Mouse (Mus musculus) heart, postnatal 0 days (tissue): ENCODE data around the gene Gria3. TPM values are rescaled to one million over a fixed set of nuclear protein-coding genes. Genes with fewer than 3 reads are reported as not detected.

Source experiments
- ATAC-seq: fragments of 200-750 bp; cut with Nextera tagmentation; 2 replicates; pipeline ENCODE4 v1.8.0; 2017; ENCODE audit warnings: low read depth, moderate number of reproducible peaks, moderate library complexity; ENCODE audit not compliant: insufficient read depth
- DNase-seq: peaks from one replicate; pipeline ENCODE4 v3.0.0-alpha.2; 2016; ENCODE audit warnings: low spot score
- H3K27ac ChIP-seq: fragments of 300-500 bp; sonication (generic); 2 replicates; pipeline ENCODE4 v1.5.1; 2014; ENCODE audit warnings: low read depth, mild to moderate bottlenecking
- H3K27me3 ChIP-seq: fragments of 300-500 bp; sonication (generic); 2 replicates; pipeline ENCODE4 v1.6.1; 2014; ENCODE audit warnings: low read length, mixed read lengths; ENCODE audit not compliant: control insufficient read depth, insufficient read depth
- H3K36me3 ChIP-seq: fragments of 300-500 bp; sonication (generic); replicated peaks from 2 replicates; pipeline ENCODE4 v1.6.1; 2014; ENCODE audit warnings: low read length, mixed read lengths; ENCODE audit not compliant: control insufficient read depth, insufficient read depth
- H3K4me1 ChIP-seq: fragments of 300-500 bp; sonication (generic); 2 replicates; pipeline ENCODE4 v1.6.1; 2014; ENCODE audit warnings: antibody characterized with exemption; ENCODE audit not compliant: control insufficient read depth, insufficient read depth
- H3K4me2 ChIP-seq: fragments of 300-500 bp; sonication (generic); 2 replicates; pipeline ENCODE4 v1.6.1; 2014; ENCODE audit warnings: low read depth, mild to moderate bottlenecking, low read length, moderate library complexity
- H3K4me3 ChIP-seq: fragments of 300-500 bp; sonication (generic); 2 replicates; pipeline ENCODE4 v1.5.1; 2014; ENCODE audit warnings: low read depth, low read length
- H3K9ac ChIP-seq: fragments of 300-500 bp; sonication (generic); replicated peaks from 2 replicates; pipeline ENCODE4 v1.6.1; 2014; ENCODE audit warnings: low read depth, low read length, mixed read lengths
- H3K9me3 ChIP-seq: fragments of 300-500 bp; sonication (generic); replicated peaks from 2 replicates; pipeline ENCODE4 v1.6.1; 2016; ENCODE audit warnings: low read length; ENCODE audit not compliant: control insufficient read depth
- CTCF ChIP-seq: IDR thresholded peaks from 2 replicates; pipeline ENCODE4 v1.5.1; 2016; ENCODE audit warnings: antibody characterized with exemption, control low read depth, low read depth
- EP300 ChIP-seq: IDR thresholded peaks from 2 replicates; pipeline ENCODE4 v1.6.1; 2016; ENCODE audit warnings: antibody characterized with exemption, low read depth
- WGBS: fragments of 180-500 bp; shearing (Covaris S2); extraction: QIAGEN DNeasy Blood & Tissue Kit; methylation state at CpG from one replicate; pipeline ENCODE4 v1.1.7; 2014; 5-methylcytosine and 5-hydroxymethylcytosine counted together
- polyA plus RNA-seq: library from polyadenylated mRNA; unstranded; fragments of >200 nt; fragmentation: Nextera tagmentation; extraction: Ambion mirVana; gene quantifications from 2 replicates; pipeline ENCODE4 v1.2.1, GENCODE M21; 2015
- total RNA-seq: library from RNA; depleted of rRNA; stranded (reverse); fragments of >200 nt; gene quantifications from 2 replicates; pipeline ENCODE4 v1.2.3, GENCODE M21; 2014; ENCODE audit warnings: low replicate concordance

Gene Gria3
- total and polyA plus RNA-seq, 2 experiments from 2014 or later: 2.1 to 3.4 TPM

DNA sequence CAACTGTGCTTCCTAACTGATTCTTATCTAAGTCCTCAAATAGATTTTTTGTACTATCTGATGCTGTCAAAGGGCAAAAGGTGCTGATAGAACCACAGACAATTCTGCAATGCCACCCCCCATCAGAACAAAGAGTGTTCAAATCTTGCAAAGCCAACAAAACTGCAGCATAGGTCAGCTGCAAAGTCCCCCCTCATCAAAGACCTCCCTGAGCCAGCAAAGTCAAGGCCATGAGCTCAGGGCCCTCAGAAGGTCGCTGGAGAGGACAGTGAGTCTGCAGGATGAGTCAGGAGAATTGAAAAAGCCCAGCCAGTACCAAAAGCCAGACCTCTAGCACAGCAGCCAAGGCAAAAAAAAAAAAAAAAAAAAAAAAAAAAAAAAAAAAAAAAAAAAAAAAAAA, 34.9 kb downstream of the Gria3 start:
- no peaks in the 10 kb centered on the region for H3K36me3 ChIP-seq
- H3K27ac ChIP-seq: no peak overlapping the region
- H3K9ac ChIP-seq: no peak overlapping the region
- no peak for DNase-seq
- no peak overlapping the region for H3K4me3 ChIP-seq
- no peaks in the 10 kb centered on the region for H3K27me3 ChIP-seq
- no peak for TF ChIP-seq EP300
- no peak for TF ChIP-seq CTCF
- no peaks in the 10 kb centered on the region for H3K9me3 ChIP-seq
- H3K4me1 ChIP-seq: no peaks in the 10 kb centered on the region
- WGBS: 23% methylated on average over 1 of the region's 1 CpGs
- no peak for ATAC-seq
- no peak overlapping the region for H3K4me2 ChIP-seq

DNA sequence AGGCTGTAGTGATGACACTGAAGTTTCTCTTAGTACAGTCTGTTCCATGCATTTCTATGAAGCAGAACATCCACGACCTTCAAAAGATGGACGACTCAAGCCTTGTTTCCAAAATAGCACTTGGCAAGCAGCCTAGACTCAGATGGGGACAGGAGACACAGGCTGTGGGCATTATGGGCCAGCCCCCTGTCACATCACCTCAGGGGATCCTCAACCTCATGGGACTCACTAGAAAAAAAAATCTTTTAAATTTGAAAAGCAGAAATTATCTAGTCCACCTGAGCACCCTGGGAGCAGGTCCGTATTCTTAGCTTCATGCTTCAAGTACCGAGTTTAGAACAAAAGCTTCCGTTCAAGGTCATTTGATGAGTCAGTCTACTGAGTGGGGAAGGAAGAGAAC, 38.2 kb downstream of the Gria3 start:
- no peak overlapping the region for H3K4me2 ChIP-seq
- DNase-seq (peak; percentile 25), ATAC-seq (peak; percentile 27; the same call in 1 of the 2 replicates)
- no peak overlapping the region for H3K9ac ChIP-seq
- H3K4me1 ChIP-seq: no peaks in the 10 kb centered on the region
- no peaks in the 10 kb centered on the region for H3K36me3 ChIP-seq
- no peak for TF ChIP-seq CTCF
- no peak for TF ChIP-seq EP300
- no peaks in the 10 kb centered on the region for H3K27me3 ChIP-seq
- no peak overlapping the region for H3K4me3 ChIP-seq
- 48% methylated on average over 5 of the region's 5 CpGs for WGBS
- no peak overlapping the region for H3K27ac ChIP-seq
- no peaks in the 10 kb centered on the region for H3K9me3 ChIP-seq

DNA sequence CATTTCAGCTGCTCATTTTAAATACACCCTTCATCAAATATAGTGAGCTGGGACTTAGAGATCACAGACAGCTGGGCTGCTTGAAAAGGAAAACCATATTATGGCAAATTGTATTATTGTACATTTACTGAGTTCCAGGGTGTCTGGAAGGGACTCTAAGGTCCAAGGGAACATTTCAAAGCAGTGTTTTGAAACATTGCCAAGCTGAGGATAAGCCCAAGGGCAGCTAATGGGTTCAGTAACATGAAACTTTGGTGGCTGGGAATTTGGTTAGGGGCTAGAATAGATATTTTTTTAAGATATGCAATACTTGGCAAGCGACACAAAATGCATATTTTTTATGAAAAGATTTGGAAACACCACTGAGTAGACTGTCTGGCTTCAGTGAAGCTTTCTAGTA, 48.2 kb downstream of the Gria3 start:
- no peak overlapping the region for H3K27ac ChIP-seq
- no peak overlapping the region for H3K4me3 ChIP-seq
- 52% methylated on average over 1 of the region's 1 CpGs for WGBS
- no peak overlapping the region for H3K9ac ChIP-seq
- DNase-seq (no peak), ATAC-seq (no peak)
- H3K36me3 ChIP-seq: no peaks in the 10 kb centered on the region
- no peaks in the 10 kb centered on the region for H3K4me1 ChIP-seq
- TF ChIP-seq EP300 (no peak), CTCF (no peak)
- H3K27me3 ChIP-seq: no peaks in the 10 kb centered on the region
- H3K4me2 ChIP-seq: no peak overlapping the region
- H3K9me3 ChIP-seq: no peaks in the 10 kb centered on the region

DNA sequence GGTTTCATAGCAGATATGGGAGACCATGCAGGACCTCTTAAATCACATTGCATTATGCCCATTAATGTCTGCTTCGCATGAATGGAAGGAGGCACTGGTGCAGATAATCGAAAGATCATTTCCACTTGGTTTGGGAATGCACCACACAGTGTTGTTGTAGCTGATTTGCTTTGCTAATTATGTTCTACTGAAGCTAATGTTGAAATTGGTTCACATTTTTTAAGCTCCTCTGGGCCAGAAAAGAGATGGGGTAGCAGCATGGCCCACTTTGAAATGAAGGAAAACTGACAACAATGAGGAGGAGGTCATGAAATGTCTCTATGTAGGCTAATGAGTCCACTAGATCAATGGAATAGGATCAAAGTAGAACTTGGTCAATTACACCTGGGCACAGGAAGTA, 76.8 kb downstream of the Gria3 start:
- no peak for DNase-seq
- H3K4me1 ChIP-seq: no peaks in the 10 kb centered on the region

DNA sequence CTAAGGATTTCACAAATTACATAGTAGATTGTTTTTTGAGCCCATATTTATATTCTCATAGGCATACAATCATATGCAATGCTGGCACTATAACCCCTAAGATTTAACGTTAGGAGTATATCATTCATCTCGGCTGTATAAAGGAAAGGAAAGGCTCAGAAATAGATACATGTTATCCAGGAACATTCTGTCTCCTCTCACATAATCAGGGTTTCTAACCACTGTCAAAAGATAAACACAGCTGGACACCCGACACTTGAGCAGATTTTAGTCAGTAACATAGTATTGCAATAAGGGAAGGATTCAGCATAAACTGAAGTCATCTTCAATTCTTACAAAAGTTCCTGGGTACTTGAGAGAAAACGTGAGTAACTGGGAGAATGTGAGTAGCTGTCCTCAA, 95.9 kb downstream of the Gria3 start:
- Histone ChIP-seq H3K9me3 (no peaks in the 10 kb centered on the region), H3K36me3 (no peaks in the 10 kb centered on the region), H3K27me3 (no peaks in the 10 kb centered on the region), H3K9ac (no peak overlapping the region), H3K4me3 (no peak overlapping the region), H3K4me1 (no peaks in the 10 kb centered on the region), H3K27ac (no peak overlapping the region), H3K4me2 (no peak overlapping the region)
- DNase-seq (no peak), ATAC-seq (no peak)
- 58% methylated on average over 4 of the region's 4 CpGs for WGBS
- no peak for TF ChIP-seq CTCF
- TF ChIP-seq EP300: no peak

More for the DNA sequence above, 76.8 kb downstream of the Gria3 start:
- no peaks in the 10 kb centered on the region for H3K9me3 ChIP-seq
- H3K4me2 ChIP-seq: no peak overlapping the region
- no peak for TF ChIP-seq CTCF
- TF ChIP-seq EP300: no peak
- H3K27me3 ChIP-seq: no peaks in the 10 kb centered on the region
- 83% methylated on average over 2 of the region's 2 CpGs for WGBS
- H3K4me3 ChIP-seq: no peak overlapping the region
- ATAC-seq: no peak
- no peak overlapping the region for H3K9ac ChIP-seq
- H3K27ac ChIP-seq: no peak overlapping the region
- no peaks in the 10 kb centered on the region for H3K36me3 ChIP-seq

DNA sequence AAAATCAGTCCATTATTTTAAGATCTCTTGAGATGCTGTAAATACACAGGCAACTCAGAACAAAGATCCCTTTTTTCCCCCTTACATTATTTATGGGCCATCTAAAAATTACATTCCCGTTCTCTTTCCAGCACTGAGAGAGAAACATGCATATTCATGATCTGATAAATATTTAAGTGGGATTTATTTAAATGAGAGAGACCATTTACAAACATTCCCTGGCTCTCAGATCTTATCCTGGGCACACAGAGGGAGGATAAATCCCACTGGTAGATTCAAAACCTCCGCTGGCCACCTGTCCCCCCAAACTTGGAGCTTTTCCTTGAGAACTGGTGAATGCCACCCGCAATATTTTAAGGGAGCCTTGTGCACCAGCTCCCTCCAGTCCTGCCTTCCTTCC, 104.7 kb downstream of the Gria3 start:
- Histone ChIP-seq H3K27ac (no peak overlapping the region), H3K4me2 (no peak overlapping the region), H3K36me3 (no peaks in the 10 kb centered on the region), H3K9ac (no peak overlapping the region), H3K9me3 (no peaks in the 10 kb centered on the region), H3K4me3 (no peak overlapping the region), H3K27me3 (no peaks in the 10 kb centered on the region), H3K4me1 (no peaks in the 10 kb centered on the region)
- ATAC-seq (no peak), DNase-seq (no peak)
- WGBS: 78% methylated on average over 3 of the region's 3 CpGs
- TF ChIP-seq CTCF (no peak), EP300 (no peak)
